Mouse (Mus musculus) limb, embryonic 14.5 days (tissue): Measurements from ENCODE around the gene Rnf19b. TPM values are rescaled to one million over a fixed set of nuclear protein-coding genes. Genes with fewer than 3 reads are reported as not detected.

Experiments used
- ATAC-seq: fragments of 200-750 bp; cut with Nextera tagmentation; 2 replicates; pipeline ENCODE4 v1.8.0; 2017; ENCODE audit warnings: low read depth, moderate number of reproducible peaks, moderate TSS enrichment; ENCODE audit not compliant: low FRiP score
- DNase-seq: peaks from one replicate; pipeline ENCODE4 v3.0.0-alpha.2; 2015; ENCODE audit warnings: low spot score
- H3K27ac ChIP-seq: fragments of 300-500 bp; sonication (generic); replicated peaks from 2 replicates; pipeline ENCODE4 v1.5.1; 2014; ENCODE audit warnings: low read depth, mild to moderate bottlenecking, low read length, moderate library complexity, mixed read lengths
- H3K27me3 ChIP-seq: fragments of 300-500 bp; sonication (generic); 2 replicates; pipeline ENCODE4 v1.6.1; 2014; ENCODE audit warnings: low read length, mixed read lengths; ENCODE audit not compliant: control insufficient read depth, insufficient read depth
- H3K36me3 ChIP-seq: fragments of 300-500 bp; sonication (generic); 2 replicates; pipeline ENCODE4 v1.6.1; 2014; ENCODE audit warnings: mild to moderate bottlenecking, low read length, moderate library complexity, mixed read lengths; ENCODE audit not compliant: control insufficient read depth, insufficient read depth
- H3K4me1 ChIP-seq: fragments of 300-500 bp; sonication (generic); 2 replicates; pipeline ENCODE4 v1.6.1; 2014; ENCODE audit warnings: antibody characterized with exemption, low read length, mixed read lengths; ENCODE audit not compliant: control insufficient read depth, insufficient read depth
- H3K4me2 ChIP-seq: fragments of 300-500 bp; sonication (generic); replicated peaks from 2 replicates; pipeline ENCODE4 v1.6.1; 2014; ENCODE audit warnings: low read depth, mild to moderate bottlenecking, low read length, moderate library complexity; ENCODE audit not compliant: severe bottlenecking
- H3K4me3 ChIP-seq: fragments of 300-500 bp; sonication (generic); replicated peaks from 2 replicates; pipeline ENCODE4 v1.5.1; 2014; ENCODE audit warnings: low read length
- H3K9ac ChIP-seq: fragments of 300-500 bp; sonication (generic); 2 replicates; pipeline ENCODE4 v1.6.1; 2014; ENCODE audit warnings: mild to moderate bottlenecking, low read depth, low read length, moderate library complexity; ENCODE audit not compliant: severe bottlenecking
- H3K9me3 ChIP-seq: fragments of 300-500 bp; sonication (generic); 2 replicates; pipeline ENCODE4 v1.6.1; 2016; ENCODE audit warnings: low read length; ENCODE audit not compliant: control insufficient read depth
- POLR2A ChIP-seq: fragments of 200-500 bp; IDR thresholded peaks from 2 replicates; pipeline ENCODE4 v1.8.0; 2012; ENCODE audit warnings: inconsistent platforms, mild to moderate bottlenecking, moderate library complexity, borderline replicate concordance; ENCODE audit not compliant: insufficient read depth, insufficient read length; ENCODE audit errors: extremely low read depth
- WGBS: fragments of 180-500 bp; shearing (Covaris S2); extraction: QIAGEN DNeasy Blood & Tissue Kit; methylation state at CpG from one replicate; pipeline ENCODE4 v1.1.7; 2014; 5-methylcytosine and 5-hydroxymethylcytosine counted together
- polyA plus RNA-seq, 2 experiments: library from polyadenylated mRNA; depleted of rRNA in 1 of 2; stranded (reverse) in 1 of 2; unstranded in 1 of 2; fragments of >200 nt; fragmentation: Nextera tagmentation in 1 of 2; extraction: Ambion mirVana in 1 of 2; gene quantifications; 2 replicates each; pipeline versions ENCODE4 v1.2.1 to v1.2.3; 2012 to 2014

Gene Rnf19b
- polyA plus RNA-seq (2012; rRNA removed) (28.1 and 29.1 TPM in 2 replicates), polyA plus RNA-seq (2014; fragmentation: Nextera tagmentation; extraction: Ambion mirVana) (9.9 and 10.0 TPM in 2 replicates)

DNA sequence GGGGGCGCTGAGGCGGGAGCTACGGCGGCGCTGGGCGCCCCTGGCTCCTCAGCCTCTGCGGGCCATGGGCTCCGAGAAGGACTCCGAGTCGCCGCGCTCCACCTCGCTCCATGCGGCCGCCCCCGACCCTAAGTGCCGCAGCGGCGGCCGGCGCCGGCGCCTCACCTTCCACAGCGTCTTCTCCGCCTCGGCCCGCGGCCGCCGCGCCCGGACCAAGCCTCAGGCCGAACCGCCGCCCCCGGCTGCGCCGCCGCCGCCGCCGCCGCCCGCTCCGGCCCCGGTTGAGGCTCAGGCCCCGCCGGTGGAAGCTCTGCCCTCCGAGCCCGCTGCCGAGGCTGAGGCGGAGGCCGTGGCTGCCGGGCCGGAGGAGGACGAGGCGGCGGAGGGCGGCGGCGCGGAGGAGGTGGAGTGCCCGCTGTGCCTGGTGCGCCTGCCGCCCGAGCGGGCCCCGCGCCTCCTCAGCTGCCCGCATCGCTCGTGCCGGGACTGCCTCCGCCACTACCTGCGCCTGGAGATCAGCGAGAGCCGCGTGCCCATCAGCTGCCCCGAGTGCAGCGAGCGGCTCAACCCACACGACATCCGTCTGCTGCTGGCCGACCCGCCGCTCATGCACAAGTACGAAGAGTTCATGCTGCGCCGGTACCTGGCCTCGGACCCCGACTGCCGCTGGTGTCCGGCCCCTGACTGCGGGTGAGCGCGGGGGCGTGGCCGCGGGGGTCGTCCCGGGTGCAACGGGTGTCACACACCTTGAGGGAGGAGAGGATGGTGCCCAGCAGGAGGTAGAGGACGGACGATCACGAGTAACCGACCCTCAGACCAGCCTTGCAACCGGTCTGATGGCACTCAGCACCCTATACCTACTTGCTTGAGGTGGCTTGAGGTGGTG lies at the start of gene Rnf19b:
TSS of gene Rnf19b (plus strand) at position 65 of the 886 bp plus-strand sequence.
- no peaks in the 10 kb centered on the region for H3K9me3 ChIP-seq
- H3K4me2 ChIP-seq, result peak within 1 kb of the TSS; percentile 99
- H3K4me1 ChIP-seq, result peaks cover 9% of the 10 kb centered on the region
- WGBS, result 0% methylated on average over 43 of the region's 107 CpGs
- no peak for TF ChIP-seq POLR2A
- no peaks in the 10 kb centered on the region for H3K36me3 ChIP-seq
- no peaks in the 10 kb centered on the region for H3K27me3 ChIP-seq
- peak within 1 kb of the TSS; percentile 91 for H3K9ac ChIP-seq
- peak within 1 kb of the TSS; percentile 82 for H3K4me3 ChIP-seq
- peak within 1 kb of the TSS; percentile 84 for H3K27ac ChIP-seq
- DNase-seq, result no peak
- peak; percentile 21; the same call in 1 of the 2 replicates for ATAC-seq

DNA sequence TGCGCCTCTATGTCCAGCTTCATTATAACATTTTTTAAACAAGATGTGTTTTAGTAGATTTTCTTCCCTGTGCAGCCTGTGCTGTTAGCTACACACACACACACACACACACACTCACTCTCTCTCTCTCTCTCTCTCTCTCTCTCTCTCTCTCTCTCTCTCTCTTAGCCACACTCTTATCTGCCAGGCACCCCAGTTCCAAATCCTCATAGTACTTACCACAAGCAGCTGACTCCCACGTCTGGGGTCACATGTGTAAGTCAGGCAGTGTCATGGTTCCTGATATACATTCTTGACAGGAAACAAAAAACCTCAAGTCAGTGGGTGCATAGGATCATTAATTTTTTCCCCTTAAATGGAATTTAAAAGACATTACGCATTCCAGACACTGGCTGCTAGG lies 49.4 kb upstream of the Rnf19b start:
- H3K4me2 ChIP-seq, result no peak overlapping the region
- no peak for TF ChIP-seq POLR2A
- H3K27ac ChIP-seq, result no peak overlapping the region
- peaks cover 70% of the 10 kb centered on the region for H3K36me3 ChIP-seq
- WGBS, result 82% methylated on average over 3 of the region's 3 CpGs
- H3K4me1 ChIP-seq, result no peaks in the 10 kb centered on the region
- DNase-seq (no peak), ATAC-seq (no peak)
- H3K9ac ChIP-seq, result no peak overlapping the region
- H3K9me3 ChIP-seq, result no peaks in the 10 kb centered on the region
- H3K4me3 ChIP-seq, result no peak overlapping the region
- H3K27me3 ChIP-seq, result no peaks in the 10 kb centered on the region

DNA sequence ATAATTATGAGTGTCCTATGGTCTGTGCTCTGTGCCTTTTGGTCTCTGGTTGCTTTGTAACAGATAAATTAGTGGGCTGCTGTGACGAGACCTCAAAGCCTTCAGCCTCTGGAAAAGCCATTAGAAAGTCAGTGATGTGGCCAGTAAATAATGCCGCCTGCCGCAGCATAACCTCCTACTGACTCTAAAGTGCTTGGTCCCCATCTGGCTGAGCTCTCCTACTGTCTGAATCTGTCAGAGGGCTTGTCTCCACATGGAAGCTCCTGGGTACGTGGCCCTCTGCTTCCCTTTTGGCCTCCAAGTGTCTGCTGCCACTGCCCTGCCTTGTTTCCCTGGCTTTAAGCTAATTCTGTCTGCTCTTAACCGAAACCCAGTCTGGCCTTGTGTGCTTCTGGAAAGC lies 48.5 kb upstream of the Rnf19b start:
- ATAC-seq (no peak), DNase-seq (no peak)
- no peak overlapping the region for H3K4me2 ChIP-seq
- WGBS, result 47% methylated on average over 5 of the region's 5 CpGs
- no peak overlapping the region for H3K27ac ChIP-seq
- H3K9me3 ChIP-seq, result no peaks in the 10 kb centered on the region
- peaks cover 65% of the 10 kb centered on the region for H3K36me3 ChIP-seq
- no peaks in the 10 kb centered on the region for H3K4me1 ChIP-seq
- no peak for TF ChIP-seq POLR2A
- H3K27me3 ChIP-seq, result no peaks in the 10 kb centered on the region
- no peak overlapping the region for H3K9ac ChIP-seq
- H3K4me3 ChIP-seq, result no peak overlapping the region

DNA sequence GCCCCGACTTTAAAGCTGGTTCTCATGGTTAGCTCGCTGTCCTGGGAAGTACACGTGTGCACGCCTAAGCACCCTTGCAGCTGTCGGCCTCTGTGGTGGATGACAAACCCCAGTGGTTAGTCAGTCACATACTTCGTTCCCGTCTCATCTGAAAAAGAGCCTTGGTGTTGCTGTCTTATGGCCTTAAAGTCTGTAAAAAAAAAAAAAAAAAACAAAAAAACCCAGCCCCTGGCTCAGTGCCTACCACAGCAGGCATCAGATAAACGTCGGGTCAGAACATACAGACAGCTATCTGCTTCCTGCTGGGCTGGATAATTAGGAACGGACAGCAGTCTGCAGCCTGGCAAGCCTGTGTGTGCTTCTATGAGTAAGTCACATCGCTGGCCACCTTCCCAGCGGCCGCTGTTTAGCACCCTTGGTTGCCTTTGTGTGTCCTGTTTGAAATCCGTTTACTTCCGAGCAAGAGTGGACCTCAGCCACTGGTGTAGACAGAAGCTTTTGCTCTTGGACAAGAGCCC lies 46.4 kb upstream of the Rnf19b start:
- no peak overlapping the region for H3K4me3 ChIP-seq
- H3K4me1 ChIP-seq, result peaks cover 3% of the 10 kb centered on the region; the same call in 1 of the 2 replicates
- peaks cover 49% of the 10 kb centered on the region for H3K36me3 ChIP-seq
- ATAC-seq, result peak; percentile 21; the same call in 1 of the 2 replicates
- no peak for DNase-seq
- H3K27ac ChIP-seq, result no peak overlapping the region
- H3K9ac ChIP-seq, result no peak overlapping the region; the same call in 1 of the 2 replicates
- no peaks in the 10 kb centered on the region for H3K27me3 ChIP-seq
- no peaks in the 10 kb centered on the region for H3K9me3 ChIP-seq
- no peak overlapping the region for H3K4me2 ChIP-seq
- TF ChIP-seq POLR2A, result no peak
- WGBS, result 53% methylated on average over 15 of the region's 15 CpGs

DNA sequence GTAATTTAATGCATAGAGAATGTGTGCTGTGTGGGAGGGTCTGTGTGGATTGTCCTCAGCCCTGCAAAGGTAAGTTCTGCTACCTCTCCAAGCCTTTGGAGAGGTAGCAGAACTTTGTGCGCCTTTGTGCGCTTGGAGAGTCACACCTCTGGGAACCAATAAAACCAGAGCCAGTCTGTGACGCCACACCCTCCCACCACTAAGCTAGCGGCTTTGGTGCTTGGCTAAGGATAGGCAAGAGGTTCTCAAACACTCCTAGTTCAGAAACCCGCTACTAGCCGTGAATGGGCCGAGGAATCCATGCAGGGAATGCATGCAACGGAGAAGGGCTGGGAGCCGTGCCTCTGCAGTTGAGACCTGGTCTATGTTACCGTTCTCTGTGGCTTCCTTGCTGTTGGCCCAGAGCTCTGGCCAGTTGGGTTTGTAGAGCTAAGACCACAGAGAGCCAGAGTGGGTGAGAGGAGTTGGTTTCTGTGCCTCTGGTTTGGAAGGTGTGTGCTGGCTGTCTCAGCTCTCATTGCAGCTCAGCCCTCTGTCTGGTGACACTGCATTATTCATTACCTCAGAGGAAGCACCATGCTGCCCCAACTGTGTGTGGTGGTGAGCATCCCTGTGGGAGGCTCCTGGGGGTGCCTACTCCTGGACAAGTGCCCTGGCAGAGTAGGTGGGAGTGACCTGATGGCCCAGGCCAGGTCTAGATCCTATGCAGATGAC lies 44.8 kb upstream of the Rnf19b start:
- WGBS, result 37% methylated on average over 10 of the region's 10 CpGs
- no peak overlapping the region for H3K4me3 ChIP-seq
- H3K9ac ChIP-seq, result no peak overlapping the region
- no peak overlapping the region for H3K27ac ChIP-seq
- peaks cover 33% of the 10 kb centered on the region for H3K36me3 ChIP-seq
- no peak for TF ChIP-seq POLR2A
- no peaks in the 10 kb centered on the region for H3K9me3 ChIP-seq
- H3K27me3 ChIP-seq, result no peaks in the 10 kb centered on the region
- no peak for ATAC-seq
- H3K4me1 ChIP-seq, result peaks cover 3% of the 10 kb centered on the region; the same call in 1 of the 2 replicates
- no peak overlapping the region for H3K4me2 ChIP-seq
- DNase-seq, result no peak
